Mouse (Mus musculus): Measurements from ENCODE around the gene Pnpo. TPM values are rescaled to one million over a fixed set of nuclear protein-coding genes. Genes with fewer than 3 reads are reported as not detected.

Pnpo gene
- polyA plus RNA-seq, 1 experiment from 2014 or later, result 719 TPM

DNA sequence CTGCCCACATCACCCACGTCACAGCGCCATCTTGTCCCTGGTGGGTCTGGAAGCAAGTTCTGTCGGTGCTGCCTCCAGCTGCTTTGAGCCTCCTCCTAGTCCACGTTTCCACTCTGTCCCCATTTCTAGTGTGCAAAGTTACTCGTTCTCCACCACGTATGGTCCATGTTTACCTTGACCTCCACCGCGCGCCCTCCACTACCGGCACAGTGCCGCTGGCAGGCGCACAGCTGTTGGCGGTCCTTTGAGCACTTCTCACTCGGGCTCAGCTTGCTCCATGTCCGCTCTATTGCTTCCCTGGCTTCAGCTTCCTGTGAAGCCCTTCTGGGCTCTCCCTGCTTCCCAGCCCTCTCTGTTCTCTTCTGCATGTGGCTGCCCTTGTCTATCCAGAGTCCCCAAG, 37.7 kb upstream of the Pnpo start:
- Histone ChIP-seq H3K9me3 (replicated peaks; ENCODE audit: control insufficient read depth, low read length) (no peaks in the 10 kb centered on the region), H3K4me2 (ENCODE audit: low read depth, low read length) (no peak overlapping the region), H3K27me3 (ENCODE audit: control insufficient read depth, insufficient read depth, low read depth, low read length) (peaks cover 6% of the 10 kb centered on the region), H3K9ac (ENCODE audit: low read depth, low read length) (no peak overlapping the region; the same call in 1 of the 2 replicates), H3K4me1 (ENCODE audit: control insufficient read depth, low read depth, low read length) (peaks cover 18% of the 10 kb centered on the region), H3K36me3 (ENCODE audit: control insufficient read depth, insufficient read depth) (no peaks in the 10 kb centered on the region), H3K27ac (ENCODE audit: low read length) (no peak overlapping the region), H3K4me3 (ENCODE audit: low read depth, low read length) (no peak overlapping the region)
- WGBS (ENCODE audit: insufficient replicate concordance), result 76% methylated on average over 15 of the region's 15 CpGs
- ATAC-seq (ENCODE audit: low read depth), result no peak

DNA sequence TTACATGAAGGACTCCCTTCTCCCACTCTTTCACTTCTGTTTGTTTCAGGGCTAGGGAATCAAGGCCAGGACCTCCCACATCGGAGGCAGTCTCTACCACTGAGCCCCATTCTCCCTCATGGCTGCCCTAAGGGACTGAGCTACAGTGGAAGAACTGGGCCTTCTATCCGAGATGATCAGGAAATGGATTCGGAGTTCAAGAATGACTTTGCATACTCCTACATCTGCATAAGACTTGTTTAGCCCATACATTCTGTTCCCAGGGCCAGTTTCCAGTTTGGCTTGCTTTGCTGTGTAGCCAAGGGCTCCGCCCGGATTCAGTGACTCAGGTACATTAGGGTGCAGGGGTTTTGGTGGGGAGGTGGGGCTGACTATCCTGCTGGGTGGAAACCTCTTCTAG, 36.2 kb upstream of the Pnpo start:
- WGBS (ENCODE audit: insufficient replicate concordance), result 66% methylated on average over 5 of the region's 5 CpGs
- no peak overlapping the region for H3K4me2 ChIP-seq (ENCODE audit: low read depth, low read length)
- H3K4me3 ChIP-seq (ENCODE audit: low read depth, low read length), result no peak overlapping the region
- no peak overlapping the region for H3K9ac ChIP-seq (ENCODE audit: low read depth, low read length)
- H3K36me3 ChIP-seq (ENCODE audit: control insufficient read depth, insufficient read depth), result no peaks in the 10 kb centered on the region
- no peak overlapping the region for H3K27ac ChIP-seq (ENCODE audit: low read length)
- H3K9me3 ChIP-seq (replicated peaks; ENCODE audit: control insufficient read depth, low read length), result no peaks in the 10 kb centered on the region
- ATAC-seq (ENCODE audit: low read depth), result no peak
- peaks cover 4% of the 10 kb centered on the region; the same call in 1 of the 2 replicates for H3K27me3 ChIP-seq (ENCODE audit: control insufficient read depth, insufficient read depth, low read depth, low read length)
- peaks cover 32% of the 10 kb centered on the region for H3K4me1 ChIP-seq (ENCODE audit: control insufficient read depth, low read depth, low read length)

DNA sequence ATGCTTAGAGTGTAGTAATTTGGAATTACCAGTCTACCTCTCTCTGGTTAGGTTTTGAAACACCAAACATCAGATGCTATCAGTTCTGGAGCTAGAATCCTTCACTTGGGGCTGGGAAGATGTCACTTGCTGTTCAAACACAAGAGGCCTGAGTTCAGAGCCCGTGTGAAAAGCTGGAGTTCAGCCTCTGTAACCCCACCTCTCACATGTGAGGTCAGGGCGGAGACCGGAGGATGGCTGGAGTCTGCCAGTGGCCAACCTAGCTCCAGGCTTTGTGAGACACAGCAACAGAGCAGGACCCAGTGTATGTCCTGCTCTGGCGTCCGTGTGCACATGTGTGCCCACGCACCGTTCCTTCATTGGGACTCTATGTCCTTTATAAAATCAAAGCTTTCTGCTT, 35.5 kb upstream of the Pnpo start:
- no peaks in the 10 kb centered on the region for H3K36me3 ChIP-seq (ENCODE audit: control insufficient read depth, insufficient read depth)
- no peak overlapping the region for H3K4me3 ChIP-seq (ENCODE audit: low read depth, low read length)
- no peak overlapping the region for H3K4me2 ChIP-seq (ENCODE audit: low read depth, low read length)
- no peak overlapping the region; the same call in 1 of the 2 replicates for H3K9ac ChIP-seq (ENCODE audit: low read depth, low read length)
- WGBS (ENCODE audit: insufficient replicate concordance), result 75% methylated on average over 7 of the region's 7 CpGs
- peaks cover 32% of the 10 kb centered on the region for H3K4me1 ChIP-seq (ENCODE audit: control insufficient read depth, low read depth, low read length)
- peak overlapping the region; percentile 97; the same call in 1 of the 2 replicates for H3K27ac ChIP-seq (ENCODE audit: low read length)
- no peak for ATAC-seq (ENCODE audit: low read depth)
- no peaks in the 10 kb centered on the region for H3K9me3 ChIP-seq (replicated peaks; ENCODE audit: control insufficient read depth, low read length)
- no peaks in the 10 kb centered on the region; the same call in 1 of the 2 replicates for H3K27me3 ChIP-seq (ENCODE audit: control insufficient read depth, insufficient read depth, low read depth, low read length)

DNA sequence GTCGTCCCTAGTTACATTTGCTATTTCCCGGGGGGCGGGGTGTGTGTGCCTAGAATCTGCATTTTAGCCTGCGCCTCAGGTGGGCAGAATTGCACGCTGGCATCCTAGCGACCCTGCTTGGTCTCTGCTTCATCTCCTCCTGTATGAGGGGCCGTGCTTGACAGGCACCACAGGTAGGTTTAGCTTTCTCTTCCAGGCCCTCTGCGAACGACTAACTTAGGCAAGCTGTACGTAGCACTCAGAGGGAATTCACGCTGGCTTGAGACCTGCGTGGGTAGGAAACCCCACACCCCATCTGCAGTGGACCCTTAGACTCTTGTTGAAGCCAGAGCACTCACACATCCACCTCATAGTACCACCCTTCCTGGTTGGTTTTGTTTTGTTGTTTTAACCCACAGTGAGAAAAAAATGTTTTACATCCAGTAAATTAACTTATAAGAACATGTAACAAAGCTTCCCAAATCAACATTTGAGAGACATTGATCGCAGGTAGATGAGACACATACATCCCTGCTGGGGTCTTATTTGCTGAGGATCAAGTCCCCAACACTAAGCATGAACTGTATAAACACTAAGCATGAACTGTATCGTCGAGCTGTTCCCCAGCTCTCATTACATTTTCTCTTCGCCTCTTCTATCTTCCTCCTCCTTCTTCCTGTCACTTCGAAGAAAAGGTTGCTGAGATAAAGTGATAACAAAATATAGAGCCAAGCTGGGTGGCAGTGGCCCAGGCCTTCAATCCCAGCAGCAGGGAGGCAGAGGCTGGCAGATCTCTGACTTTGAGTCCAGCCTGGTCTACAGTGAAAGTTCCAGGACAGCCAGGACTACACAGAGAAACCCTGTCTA, 34.8 kb upstream of the Pnpo start:
- Histone ChIP-seq H3K9me3 (replicated peaks; ENCODE audit: control insufficient read depth, low read length) (no peaks in the 10 kb centered on the region), H3K36me3 (ENCODE audit: control insufficient read depth, insufficient read depth) (no peaks in the 10 kb centered on the region), H3K27me3 (ENCODE audit: control insufficient read depth, insufficient read depth, low read depth, low read length) (no peaks in the 10 kb centered on the region; the same call in 1 of the 2 replicates), H3K4me2 (ENCODE audit: low read depth, low read length) (peak overlapping the region; percentile 95), H3K9ac (ENCODE audit: low read depth, low read length) (peak overlapping the region; percentile 87), H3K27ac (ENCODE audit: low read length) (peak overlapping the region; percentile 97), H3K4me3 (ENCODE audit: low read depth, low read length) (peak overlapping the region; percentile 74), H3K4me1 (ENCODE audit: control insufficient read depth, low read depth, low read length) (peaks cover 32% of the 10 kb centered on the region)
- ATAC-seq (ENCODE audit: low read depth), result no peak
- 17% methylated on average over 17 of the region's 17 CpGs for WGBS (ENCODE audit: insufficient replicate concordance)

DNA sequence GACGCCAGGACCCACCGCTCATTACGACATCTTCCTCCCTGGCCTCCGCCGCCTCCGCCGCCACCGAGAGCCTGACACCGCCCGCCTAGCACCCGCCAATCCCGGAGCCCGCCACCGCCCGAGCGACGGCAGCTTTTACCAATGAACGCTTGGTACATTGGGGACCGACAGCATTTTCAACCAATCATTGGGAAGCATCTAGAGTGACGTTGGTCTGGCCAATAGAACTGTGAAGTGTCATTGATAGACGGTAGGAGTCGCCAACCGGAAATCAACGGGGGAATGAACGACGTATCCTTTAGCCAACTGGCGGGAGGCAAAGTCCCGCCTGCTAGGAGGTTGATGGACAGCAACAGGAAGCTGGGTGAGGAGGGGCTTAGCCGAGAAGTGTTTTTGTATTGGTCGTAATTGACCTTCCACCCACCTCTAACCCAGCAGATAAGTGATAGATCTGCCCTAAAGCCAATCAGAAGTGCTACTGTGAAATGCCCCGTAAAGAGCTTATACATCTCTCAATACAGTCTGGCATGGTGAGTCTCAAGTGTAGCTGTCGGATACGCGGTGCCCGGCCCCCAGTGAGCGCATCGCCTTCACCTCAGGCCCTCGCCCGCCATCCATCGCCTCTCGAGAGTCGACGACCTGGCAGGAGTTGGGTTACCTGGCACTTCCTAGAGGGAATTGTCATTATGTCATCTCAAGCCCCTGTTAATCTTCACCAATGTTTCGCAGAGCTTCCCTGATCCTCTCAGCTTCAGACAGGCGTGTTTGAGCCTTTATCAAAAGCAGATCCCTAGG, 34.0 kb upstream of the Pnpo start:
- H3K4me1 ChIP-seq (ENCODE audit: control insufficient read depth, low read depth, low read length), result peaks cover 32% of the 10 kb centered on the region
- no peaks in the 10 kb centered on the region for H3K27me3 ChIP-seq (ENCODE audit: control insufficient read depth, insufficient read depth, low read depth, low read length)
- peak overlapping the region; percentile 91 for H3K4me3 ChIP-seq (ENCODE audit: low read depth, low read length)
- H3K36me3 ChIP-seq (ENCODE audit: control insufficient read depth, insufficient read depth), result no peaks in the 10 kb centered on the region
- H3K9me3 ChIP-seq (replicated peaks; ENCODE audit: control insufficient read depth, low read length), result no peaks in the 10 kb centered on the region
- peak overlapping the region; percentile 97 for H3K27ac ChIP-seq (ENCODE audit: low read length)
- peak overlapping the region; percentile 96 for H3K9ac ChIP-seq (ENCODE audit: low read depth, low read length)
- WGBS (ENCODE audit: insufficient replicate concordance), result under 1% methylated on average over 45 of the region's 45 CpGs
- peak overlapping the region; percentile 95 for H3K4me2 ChIP-seq (ENCODE audit: low read depth, low read length)
- ATAC-seq (ENCODE audit: low read depth), result peak; percentile 90

DNA sequence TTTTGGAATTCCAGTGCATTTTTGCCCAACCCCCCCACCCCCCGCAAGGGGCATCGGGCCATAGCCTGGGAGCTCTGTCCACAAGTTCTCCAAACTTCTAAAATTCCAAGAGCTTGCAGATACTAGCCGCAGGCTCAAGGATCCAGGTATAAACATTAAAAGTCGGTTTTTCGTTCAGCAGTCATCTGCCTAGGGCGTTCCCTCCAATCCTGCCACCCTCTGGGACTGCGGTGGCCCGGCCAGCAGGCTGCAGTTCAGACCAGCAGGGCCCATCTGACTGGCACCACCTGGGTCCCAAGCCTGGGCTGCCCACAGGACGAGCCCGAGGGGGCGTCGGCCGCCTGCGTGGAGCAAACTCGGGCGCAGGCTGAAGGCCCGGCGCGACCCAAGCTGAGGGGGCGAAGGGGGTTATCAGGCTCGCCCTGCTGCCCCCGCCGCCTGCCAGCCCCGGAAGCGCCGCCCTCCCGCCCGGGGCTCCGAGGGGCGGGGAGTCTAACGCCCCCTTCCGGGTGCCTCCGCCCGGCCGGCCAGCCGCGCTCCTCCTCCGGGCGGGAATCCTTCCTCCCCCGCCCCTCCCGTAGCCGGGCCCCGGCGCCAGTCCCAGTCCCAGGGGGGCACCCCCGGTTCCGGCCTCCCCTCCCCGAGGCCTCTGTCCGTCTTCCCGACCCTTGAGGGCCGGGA, 33.3 kb upstream of the Pnpo start:
- under 1% methylated on average over 50 of the region's 50 CpGs for WGBS (ENCODE audit: insufficient replicate concordance)
- peak; percentile 65 for ATAC-seq (ENCODE audit: low read depth)
- H3K27me3 ChIP-seq (ENCODE audit: control insufficient read depth, insufficient read depth, low read depth, low read length), result no peaks in the 10 kb centered on the region
- peak overlapping the region; percentile 96 for H3K9ac ChIP-seq (ENCODE audit: low read depth, low read length)
- H3K27ac ChIP-seq (ENCODE audit: low read length), result peak overlapping the region; percentile 94
- peak overlapping the region; percentile 73 for H3K4me2 ChIP-seq (ENCODE audit: low read depth, low read length)
- H3K4me3 ChIP-seq (ENCODE audit: low read depth, low read length), result peak overlapping the region; percentile 91
- no peaks in the 10 kb centered on the region for H3K36me3 ChIP-seq (ENCODE audit: control insufficient read depth, insufficient read depth)
- peaks cover 32% of the 10 kb centered on the region for H3K4me1 ChIP-seq (ENCODE audit: control insufficient read depth, low read depth, low read length)
- no peaks in the 10 kb centered on the region for H3K9me3 ChIP-seq (replicated peaks; ENCODE audit: control insufficient read depth, low read length)

DNA sequence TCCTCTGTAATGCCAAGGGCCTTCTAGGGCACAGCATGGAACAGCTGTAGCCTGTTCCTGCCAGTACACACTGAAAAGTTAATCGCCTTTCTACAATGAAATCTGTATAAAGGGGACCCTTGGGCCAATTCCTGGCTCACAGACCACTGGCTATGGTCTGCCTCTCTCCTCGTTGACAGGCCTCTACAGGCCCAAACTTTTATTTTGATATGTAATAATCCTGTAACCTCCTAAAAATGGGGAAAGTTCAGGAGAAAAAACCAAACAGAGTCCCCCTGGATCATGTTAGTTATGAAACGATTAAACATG, 32.5 kb upstream of the Pnpo start:
- no peaks in the 10 kb centered on the region for H3K36me3 ChIP-seq (ENCODE audit: control insufficient read depth, insufficient read depth)
- H3K9ac ChIP-seq (ENCODE audit: low read depth, low read length), result peak overlapping the region; percentile 96
- peak overlapping the region; percentile 91 for H3K4me3 ChIP-seq (ENCODE audit: low read depth, low read length)
- 35% methylated on average over 3 of the region's 3 CpGs for WGBS (ENCODE audit: insufficient replicate concordance)
- ATAC-seq (ENCODE audit: low read depth), result no peak
- peaks cover 36% of the 10 kb centered on the region for H3K4me1 ChIP-seq (ENCODE audit: control insufficient read depth, low read depth, low read length)
- no peaks in the 10 kb centered on the region for H3K9me3 ChIP-seq (replicated peaks; ENCODE audit: control insufficient read depth, low read length)
- H3K27me3 ChIP-seq (ENCODE audit: control insufficient read depth, insufficient read depth, low read depth, low read length), result no peaks in the 10 kb centered on the region
- peak overlapping the region; percentile 73 for H3K4me2 ChIP-seq (ENCODE audit: low read depth, low read length)
- peak overlapping the region; percentile 94 for H3K27ac ChIP-seq (ENCODE audit: low read length)

DNA sequence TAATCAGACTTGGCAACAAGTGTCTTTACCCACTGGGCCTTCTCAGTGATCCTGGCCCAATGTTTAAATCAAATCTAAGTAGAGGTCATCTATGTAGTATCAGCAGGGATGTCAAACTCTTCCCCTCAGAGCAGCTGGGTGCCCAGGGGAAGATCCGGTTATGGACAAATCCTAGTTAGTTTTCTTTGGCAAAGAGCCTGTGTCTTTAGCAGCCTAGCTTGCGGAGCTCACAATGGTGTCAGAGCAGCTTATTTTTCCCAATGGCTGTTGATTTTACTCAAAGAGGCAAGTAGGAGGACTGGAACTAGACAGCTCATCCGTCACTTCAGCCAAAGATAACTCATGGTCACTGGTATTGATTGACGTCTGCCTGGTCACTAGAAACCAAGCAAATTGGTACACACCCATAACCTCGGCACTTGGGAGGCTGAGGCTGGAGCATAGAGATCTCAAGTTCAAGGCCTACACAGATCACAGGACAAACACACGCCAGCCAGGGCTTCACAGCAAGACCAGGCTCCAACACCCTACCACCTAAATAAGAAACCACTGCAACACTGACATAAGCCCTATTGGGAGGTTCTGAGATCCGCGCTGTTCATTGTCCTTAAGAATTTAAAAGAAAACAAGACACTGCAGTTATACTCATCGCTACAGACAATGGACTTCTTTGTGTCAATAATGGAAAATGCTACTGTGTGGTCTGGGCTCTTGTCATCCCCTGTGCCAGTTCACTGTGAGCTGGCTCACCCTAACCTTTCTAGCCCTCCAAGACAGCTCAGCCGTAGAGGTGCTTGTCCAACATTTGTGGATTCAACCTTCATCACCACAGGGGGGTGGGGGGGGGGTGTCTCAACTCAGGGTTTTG, 32.0 kb upstream of the Pnpo start:
- no peaks in the 10 kb centered on the region for H3K36me3 ChIP-seq (ENCODE audit: control insufficient read depth, insufficient read depth)
- peak overlapping the region; percentile 94 for H3K27ac ChIP-seq (ENCODE audit: low read length)
- 69% methylated on average over 10 of the region's 10 CpGs for WGBS (ENCODE audit: insufficient replicate concordance)
- no peaks in the 10 kb centered on the region for H3K9me3 ChIP-seq (replicated peaks; ENCODE audit: control insufficient read depth, low read length)
- H3K4me2 ChIP-seq (ENCODE audit: low read depth, low read length), result peak overlapping the region; percentile 73
- H3K4me3 ChIP-seq (ENCODE audit: low read depth, low read length), result peak overlapping the region; percentile 91
- peaks cover 42% of the 10 kb centered on the region for H3K4me1 ChIP-seq (ENCODE audit: control insufficient read depth, low read depth, low read length)
- peak overlapping the region; percentile 96 for H3K9ac ChIP-seq (ENCODE audit: low read depth, low read length)
- no peak for ATAC-seq (ENCODE audit: low read depth)
- no peaks in the 10 kb centered on the region for H3K27me3 ChIP-seq (ENCODE audit: control insufficient read depth, insufficient read depth, low read depth, low read length)

Data from liver, embryonic 16.5 days (tissue).